Mouse (Mus musculus): ENCODE results near the gene Tcf7l2.

GRCm38 (mm10) chr19:55747237-55747925 is 5.8 kb downstream of the Tcf7l2 start:
- TF ChIP-seq TAL1 (IDR thresholded peaks at IDR 0.05; ENCODE audit: low read length) (no peak), GATA1 (IDR thresholded peaks at IDR 0.05; ENCODE audit: low read length) (no peak)
